Mouse (Mus musculus) thymus, adult 2 months (tissue): ENCODE measurements at regions not wholly inside any gene's neighbourhood (a gene's known extent, or its start where the extent isn't known, plus 50 kb on each side); places are given as distances from the start of the nearest gene placed in this dataset.

Source experiments
- DNase-seq: peaks from one replicate; pipeline ENCODE4 v3.0.0; 2021
- H3K27ac ChIP-seq: fragments of 200-500 bp; 2 replicates; pipeline ENCODE4 v1.5.1; 2012; ENCODE audit warnings: low read length, control low read depth; ENCODE audit not compliant: control insufficient read depth, insufficient read depth
- H3K27me3 ChIP-seq: fragments of 200-500 bp; 2 replicates; pipeline ENCODE4 v1.6.1; 2012; ENCODE audit warnings: mild to moderate bottlenecking, low read length, moderate library complexity, mixed read lengths; ENCODE audit not compliant: control insufficient read depth, insufficient read depth
- H3K36me3 ChIP-seq: fragments of 200-500 bp; 2 replicates; pipeline ENCODE4 v1.6.1; 2012; ENCODE audit warnings: mild to moderate bottlenecking, low read length, moderate library complexity; ENCODE audit not compliant: control insufficient read depth, insufficient read depth
- H3K4me1 ChIP-seq: fragments of 200-500 bp; replicated peaks from 2 replicates; pipeline ENCODE4 v1.6.1; 2012; ENCODE audit warnings: low read length; ENCODE audit not compliant: control insufficient read depth, insufficient read depth
- H3K4me3 ChIP-seq: fragments of 200-500 bp; 2 replicates; pipeline ENCODE4 v1.5.1; 2012; ENCODE audit warnings: mild to moderate bottlenecking, low read length, control low read depth, moderate library complexity; ENCODE audit not compliant: control insufficient read depth, insufficient read depth
- CTCF ChIP-seq: fragments of 200-500 bp; IDR thresholded peaks from 2 replicates; pipeline ENCODE4 v1.5.1; 2012; ENCODE audit warnings: mild to moderate bottlenecking, control low read depth, low read length, moderate library complexity, borderline replicate concordance; ENCODE audit not compliant: control insufficient read depth, poor library complexity, insufficient read depth; ENCODE audit errors: extremely low read depth
- POLR2A ChIP-seq: fragments of 200-500 bp; IDR thresholded peaks from 2 replicates; pipeline ENCODE4 v1.6.1; 2012; ENCODE audit warnings: mild to moderate bottlenecking, low read length, control low read depth, moderate library complexity; ENCODE audit not compliant: control insufficient read depth, poor library complexity, insufficient read depth; ENCODE audit errors: extremely low read depth
- WGBS: fragments of 180-500 bp; shearing (Covaris S2); methylation state at CpG from one replicate; pipeline ENCODE4 v1.1.7; 2018; 5-methylcytosine and 5-hydroxymethylcytosine counted together

DNA sequence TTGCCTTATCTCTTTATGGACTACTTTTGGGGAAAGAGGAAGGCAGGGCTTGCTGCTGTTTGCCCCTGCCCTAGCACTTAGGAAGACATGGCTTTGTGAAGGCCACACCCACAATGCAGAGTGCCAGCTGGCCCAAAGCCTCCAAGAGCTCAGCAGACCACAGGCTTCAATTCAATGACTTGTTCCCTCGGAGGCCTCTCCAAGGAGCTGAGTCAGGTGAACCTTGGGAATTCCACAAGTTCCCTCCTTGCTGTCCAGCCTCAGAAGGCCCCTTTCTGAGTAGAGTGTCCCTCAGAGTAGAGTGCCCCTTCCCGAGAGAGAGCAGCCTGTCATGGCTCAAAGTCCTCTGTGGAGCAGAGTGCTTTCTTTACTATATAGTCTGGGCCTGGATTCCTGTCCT lies 177.9 kb downstream of the Gadd45g start:
- TF ChIP-seq POLR2A, result no peak
- TF ChIP-seq CTCF, result no peak
- no peaks in the 10 kb centered on the region for H3K36me3 ChIP-seq
- WGBS, result 10% methylated on average over 2 of the region's 2 CpGs
- DNase-seq, result no peak
- no peak overlapping the region for H3K27ac ChIP-seq
- peaks cover 20% of the 10 kb centered on the region for H3K4me1 ChIP-seq
- H3K4me3 ChIP-seq, result no peak overlapping the region
- H3K27me3 ChIP-seq, result no peaks in the 10 kb centered on the region

- Histone ChIP-seq H3K36me3 (no peaks in the 10 kb centered on the region), H3K4me1 (peaks cover 20% of the 10 kb centered on the region), H3K4me3 (peak overlapping the region; percentile 6; the same call in 1 of the 2 replicates), H3K27me3 (no peaks in the 10 kb centered on the region), H3K27ac (no peak overlapping the region)
- no peak for TF ChIP-seq CTCF
- TF ChIP-seq POLR2A, result no peak
- WGBS, result 12% methylated on average over 18 of the region's 18 CpGs
- DNase-seq, result peak; percentile 22
Measured at GRCm38 (mm10) chr13:52024832-52025481, 178.5 kb downstream of the Gadd45g start.

GRCm38 (mm10) chr13:52025482-52025848 lies 179.0 kb downstream of the Gadd45g start:
- DNase-seq, result no peak
- H3K4me3 ChIP-seq, result no peak overlapping the region
- H3K27me3 ChIP-seq, result no peaks in the 10 kb centered on the region
- no peaks in the 10 kb centered on the region for H3K36me3 ChIP-seq
- peaks cover 20% of the 10 kb centered on the region for H3K4me1 ChIP-seq
- TF ChIP-seq CTCF (no peak), POLR2A (no peak)
- no peak overlapping the region for H3K27ac ChIP-seq
- WGBS, result 84% methylated on average over 5 of the region's 5 CpGs

DNA sequence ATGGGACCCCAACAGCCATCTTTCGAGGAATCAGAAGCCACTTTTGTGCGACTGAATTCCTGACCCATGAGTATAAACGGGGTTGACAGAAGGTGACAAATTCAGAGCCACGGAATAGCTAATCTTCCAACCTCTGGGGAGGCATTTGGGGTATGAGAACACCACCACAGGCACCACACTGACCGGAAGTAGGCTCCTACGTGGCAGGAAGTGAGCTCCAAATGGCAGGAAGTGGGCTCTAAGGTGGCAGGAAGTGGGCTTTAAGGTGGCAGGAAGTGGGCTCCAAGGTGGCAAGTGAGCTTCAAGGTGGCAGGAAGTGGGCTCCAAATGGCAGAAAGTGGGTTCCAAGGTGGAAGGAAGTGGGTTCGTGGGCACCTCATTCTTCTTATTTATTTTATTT lies 179.8 kb downstream of the Gadd45g start:
- Histone ChIP-seq H3K4me1 (peaks cover 20% of the 10 kb centered on the region), H3K27me3 (no peaks in the 10 kb centered on the region), H3K36me3 (no peaks in the 10 kb centered on the region), H3K4me3 (no peak overlapping the region), H3K27ac (peak overlapping the region; percentile 78)
- TF ChIP-seq CTCF, result no peak
- TF ChIP-seq POLR2A, result no peak
- peak; percentile 66 for DNase-seq
- WGBS, result 41% methylated on average over 7 of the region's 7 CpGs

GRCm38 (mm10) chr13:52029868-52030422 lies 183.5 kb downstream of the Gadd45g start:
- no peaks in the 10 kb centered on the region for H3K36me3 ChIP-seq
- no peak overlapping the region for H3K4me3 ChIP-seq
- H3K27ac ChIP-seq, result no peak overlapping the region
- peaks cover 10% of the 10 kb centered on the region for H3K4me1 ChIP-seq
- no peak for DNase-seq
- WGBS, result 93% methylated on average over 3 of the region's 3 CpGs
- TF ChIP-seq POLR2A (no peak), CTCF (no peak)
- H3K27me3 ChIP-seq, result no peaks in the 10 kb centered on the region

- peaks cover 13% of the 10 kb centered on the region for H3K4me1 ChIP-seq
- H3K36me3 ChIP-seq, result no peaks in the 10 kb centered on the region
- H3K27me3 ChIP-seq, result no peaks in the 10 kb centered on the region
- no peak for DNase-seq
- H3K27ac ChIP-seq, result no peak overlapping the region
- no peak overlapping the region for H3K4me3 ChIP-seq
- 45% methylated on average over 5 of the region's 5 CpGs for whole genome bisulfite sequencing
- no peak for TF ChIP-seq CTCF
- TF ChIP-seq POLR2A, result no peak
Measured at GRCm38 (mm10) chr13:52031465-52031864, 185.0 kb downstream of the Gadd45g start.
